Comparison of ENCODE assay signal across 8 mouse cellular contexts in the genomic region with DNA sequence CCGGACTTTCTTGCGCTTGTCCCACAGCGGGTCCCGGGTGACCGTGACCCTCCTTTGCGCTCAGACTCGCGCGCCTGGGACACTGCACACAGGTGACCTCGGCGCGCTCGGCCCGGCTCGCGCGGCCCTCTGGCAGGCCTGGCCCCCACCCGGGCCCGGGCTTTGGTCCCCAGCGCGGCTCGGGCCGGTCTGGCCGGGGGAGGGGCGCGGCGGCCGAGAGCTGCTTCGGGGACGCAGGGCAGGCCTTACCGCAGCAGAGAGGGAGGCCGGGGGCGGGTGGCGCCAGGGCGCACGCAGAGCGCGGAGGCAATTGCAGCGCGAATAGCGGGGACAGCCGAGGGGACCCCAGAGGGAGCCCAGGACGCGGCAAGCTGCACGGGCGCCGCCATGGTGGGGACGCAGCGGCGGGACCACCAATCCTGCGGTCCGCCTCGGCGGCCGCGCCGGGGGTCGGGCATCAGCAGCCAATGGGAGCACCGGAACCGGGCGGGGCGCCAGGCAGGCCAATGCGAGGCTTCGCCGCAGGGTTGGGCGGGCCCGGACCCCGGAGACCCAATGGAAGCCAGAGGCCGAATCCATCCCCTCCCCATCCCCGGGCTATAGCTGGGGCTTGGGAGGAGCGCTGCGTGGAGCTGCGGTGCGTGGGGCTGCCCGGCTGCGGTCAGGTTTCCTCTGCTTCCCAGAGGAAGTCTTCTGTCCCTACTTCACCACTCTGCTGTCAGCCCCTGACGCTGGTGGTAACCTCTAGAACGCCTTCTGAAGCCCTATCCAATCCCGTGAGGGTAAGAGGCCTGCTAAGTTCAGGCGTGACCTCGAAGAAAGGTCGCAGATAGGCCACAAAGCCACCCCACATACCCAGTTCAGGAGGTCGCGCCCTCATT. TPM values are rescaled to one million over a fixed set of nuclear protein-coding genes. Genes with fewer than 3 reads are reported as not detected.
A peak's percentile ranks its signal among the peaks of the same experiment; 100 is the strongest.
DNase-seq lines count a peak whose midpoint lies in the region; ATAC-seq and TF ChIP-seq lines count a peak whose summit lies in the region.

TSS of gene St3gal3 (minus strand) at position 430 of the 881 bp plus-strand sequence.

- H3K9me3 ChIP-seq in hindbrain, embryonic 14.5 days (ENCODE audit: control insufficient read depth, low read length) = no peaks in the 10 kb centered on the region

- peak within 1 kb of the TSS; percentile 97 for H3K4me3 ChIP-seq in hindbrain, embryonic 14.5 days (replicated peaks; ENCODE audit: low read length)

- in situ Hi-C loops in Patski (cut with MboI; ENCODE audit: low pct_unique_long_range_greater_than_20kb) = no loop called here

- peak; percentile 92 for ATAC-seq in Patski
- peak; percentile 98 for ATAC-seq in hindbrain, embryonic 14.5 days (ENCODE audit: low FRiP score)

- WGBS in hindbrain, embryonic 14.5 days = 1% methylated on average over 83 of the region's 84 CpGs

- CTCF ChIA-PET in Patski (lab: Charles Lee) = no interaction called here

- H3K4me2 ChIP-seq in hindbrain, embryonic 14.5 days (replicated peaks) = peak within 1 kb of the TSS; percentile 58

- no peaks in the 10 kb centered on the region for H3K27me3 ChIP-seq in Patski
- no peaks in the 10 kb centered on the region for H3K27me3 ChIP-seq in hindbrain, embryonic 14.5 days (ENCODE audit: control insufficient read depth, insufficient read depth, low read length)

- no peak for TF ChIP-seq CTCF in Patski (IDR thresholded peaks at IDR 0.05)

- H3K9ac ChIP-seq in hindbrain, embryonic 14.5 days = peak within 1 kb of the TSS; percentile 92

- peaks cover 11% of the 10 kb centered on the region for H3K4me1 ChIP-seq in hindbrain, embryonic 14.5 days (replicated peaks; ENCODE audit: control insufficient read depth, insufficient read depth, low read length)

- peak within 1 kb of the TSS; percentile 86 for H3K27ac ChIP-seq in hindbrain, embryonic 14.5 days

- DNase-seq in Patski (ENCODE audit: low read depth, low spot score) = peak; percentile 70
- DNase-seq in cerebellum, postnatal 14 days = peak; percentile 100
- DNase-seq in frontal cortex, postnatal 25 days (ENCODE audit: low spot score in 2 of 2) = peak; percentile 96 to 97
- DNase-seq in hindbrain, embryonic 14.5 days (ENCODE audit: low spot score) = peak; percentile 95
- peak; percentile 99 for DNase-seq in layer of hippocampus, postnatal 36 days
- DNase-seq in lung, postnatal 36 days = peak; percentile 97
- DNase-seq in retina, postnatal 1 day = peak; percentile 97
- DNase-seq in urinary bladder, adult 18-20 months (ENCODE audit: low spot score in 2 of 2) = peak; percentile 90 to 91

- POLR2A ChIA-PET in Patski (lab: Charles Lee) = interaction anchor here (1.0 to 1.3 kb wide), 2 partner anchors 10 to 244 kb away, joined by 3 to 7 read pairs; no protein-coding TSS in a partner anchor

- H3K36me3 ChIP-seq in hindbrain, embryonic 14.5 days (replicated peaks; ENCODE audit: control insufficient read depth, insufficient read depth) = peaks cover 40% of the 10 kb centered on the region

RNA-seq across cellular contexts. Expression of gene St3gal3, which starts in this region (rescaled TPM):
- polyA plus RNA-seq in Patski (2021) = 27.4 TPM
- polyA plus RNA-seq in hindbrain, embryonic 14.5 days (2014; fragmentation: Nextera tagmentation; extraction: Ambion mirVana) = 10.8 and 11.5 TPM in 2 replicates
- total RNA-seq in layer of hippocampus, postnatal 36 days (2021) = 10 to 100 TPM; 43.3 to 45.3 TPM

Comparison
In these comparisons a context has a peak if more than half of its experiments do, and no peak if none do; other contexts are left out.
1. Peak in every context shown above with its lines: DNase-seq, ATAC-seq, H3K4me3 ChIP-seq and H3K27ac ChIP-seq.